In the genomic region with DNA sequence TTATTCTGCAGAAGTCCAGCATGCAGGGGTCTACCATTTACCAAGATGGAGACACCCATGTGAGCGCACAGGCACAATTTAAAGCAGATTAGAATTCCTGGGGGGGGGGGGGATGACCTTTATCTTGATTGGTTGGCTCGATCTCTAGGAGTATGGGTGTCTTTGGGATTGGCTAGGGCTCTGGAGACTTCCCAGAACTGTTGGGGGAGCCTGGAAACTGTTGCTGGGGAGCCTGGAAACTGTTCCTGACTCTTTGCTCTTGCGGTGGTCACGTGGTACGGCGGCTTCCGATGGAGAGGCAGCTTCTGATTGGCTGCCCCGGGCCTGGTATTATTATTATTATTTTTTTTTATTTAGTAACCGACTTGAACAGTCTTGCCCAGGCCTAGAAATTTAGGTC, we compare ENCODE assay signal across 25 mouse cellular contexts. TPM values are rescaled to one million over a fixed set of nuclear protein-coding genes. Genes with fewer than 3 reads are reported as not detected.
DNase-seq lines count a peak whose midpoint lies in the region; ATAC-seq and TF ChIP-seq lines count a peak whose summit lies in the region.
"Had no signal": no experiment of that assay in that cellular context is flagged by ENCODE, and none has a peak within 500 bp of the region (broad histone marks: within the 10 kb centered on the region; RNA-seq: fewer than 3 reads in every experiment).

No protein-coding gene starts in this region.

- no peak for TF ChIP-seq CTCF in kidney, adult 2 months (conservative IDR thresholded peaks at IDR 0.05; ENCODE audit: insufficient read depth, insufficient read length, low read depth, low read length)
- TF ChIP-seq CTCF in testis, adult 2 months (IDR thresholded peaks at IDR 0.05; ENCODE audit: control insufficient read depth, insufficient read depth, insufficient replicate concordance, low read depth, low read length) = no peak

- no peak overlapping the region for H3K4me2 ChIP-seq in kidney, embryonic 16.5 days (replicated peaks; ENCODE audit: low read depth, low read length)
- H3K4me2 ChIP-seq: heart, embryonic 15.5 days; intestine, embryonic 15.5 days; limb, embryonic 15.5 days; lung, embryonic 15.5 days; midbrain, embryonic 15.5 days; neural tube, embryonic 13.5 days had no signal

- H3K4me1 ChIP-seq in kidney, adult 2 months (ENCODE audit: control insufficient read depth, insufficient read depth, low read length) = no peaks in the 10 kb centered on the region
- peaks cover 3% of the 10 kb centered on the region; the same call in 1 of the 2 replicates for H3K4me1 ChIP-seq in kidney, embryonic 16.5 days (ENCODE audit: insufficient read depth, low read length)
- peaks cover 20% of the 10 kb centered on the region for H3K4me1 ChIP-seq in testis, adult 2 months (ENCODE audit: control insufficient read depth, insufficient read depth, low read length)
- H3K4me1 ChIP-seq: neural tube, embryonic 13.5 days had no signal

- H3K27ac ChIP-seq in kidney, adult 2 months (ENCODE audit: insufficient read depth, low read depth, low read length) = peak overlapping the region; percentile 56; the same call in 1 of the 2 replicates
- H3K27ac ChIP-seq in kidney, embryonic 16.5 days (ENCODE audit: low read length) = no peak overlapping the region
- peak overlapping the region; percentile 51 for H3K27ac ChIP-seq in testis, adult 2 months (ENCODE audit: control insufficient read depth, insufficient read depth, low read depth, low read length)
- H3K27ac ChIP-seq: forebrain, embryonic 10.5 days; heart, embryonic 15.5 days; intestine, embryonic 15.5 days; limb, embryonic 15.5 days; liver, embryonic 14.5 days; macrophage; midbrain, embryonic 15.5 days; neural tube, embryonic 13.5 days had no signal

- no peaks in the 10 kb centered on the region for H3K36me3 ChIP-seq in kidney, adult 2 months (ENCODE audit: control insufficient read depth, insufficient read depth, low read length)
- no peaks in the 10 kb centered on the region for H3K36me3 ChIP-seq in kidney, embryonic 16.5 days (ENCODE audit: insufficient read depth, low read length)
- H3K36me3 ChIP-seq in testis, adult 2 months (ENCODE audit: control insufficient read depth, insufficient read depth, low read length) = no peaks in the 10 kb centered on the region
- H3K36me3 ChIP-seq: forebrain, embryonic 10.5 days; heart, embryonic 15.5 days; intestine, embryonic 15.5 days; limb, embryonic 15.5 days; lung, embryonic 15.5 days; midbrain, embryonic 15.5 days; neural tube, embryonic 13.5 days had no signal

- H3K9me3 ChIP-seq in kidney, embryonic 16.5 days (ENCODE audit: low read length) = no peaks in the 10 kb centered on the region
- H3K9me3 ChIP-seq: forebrain, embryonic 10.5 days; heart, embryonic 15.5 days; intestine, embryonic 15.5 days; limb, embryonic 15.5 days; lung, embryonic 15.5 days; midbrain, embryonic 15.5 days; neural tube, embryonic 13.5 days had no signal

- H3K9ac ChIP-seq in kidney, embryonic 16.5 days (replicated peaks; ENCODE audit: low read length) = no peak overlapping the region
- H3K9ac ChIP-seq: heart, embryonic 15.5 days; intestine, embryonic 15.5 days; limb, embryonic 15.5 days; liver, embryonic 14.5 days; lung, embryonic 15.5 days; midbrain, embryonic 15.5 days; neural tube, embryonic 13.5 days had no signal

- H3K27me3 ChIP-seq in kidney, adult 2 months (replicated peaks; ENCODE audit: control insufficient read depth, insufficient read depth, low read length) = no peaks in the 10 kb centered on the region
- H3K27me3 ChIP-seq in kidney, embryonic 16.5 days (ENCODE audit: insufficient read depth, low read length) = peaks cover 3% of the 10 kb centered on the region; the same call in 1 of the 2 replicates
- no peaks in the 10 kb centered on the region for H3K27me3 ChIP-seq in testis, adult 2 months (ENCODE audit: control insufficient read depth, insufficient read depth, low read length)
- H3K27me3 ChIP-seq: intestine, embryonic 15.5 days; limb, embryonic 15.5 days; lung, embryonic 15.5 days had no signal

- no peak overlapping the region for H3K4me3 ChIP-seq in kidney, adult 2 months (ENCODE audit: insufficient read depth, low read depth, low read length)
- no peak overlapping the region for H3K4me3 ChIP-seq in kidney, embryonic 16.5 days (ENCODE audit: low read length)
- H3K4me3 ChIP-seq in testis, adult 2 months (ENCODE audit: control insufficient read depth, low read depth, low read length) = peak overlapping the region; percentile 74
- H3K4me3 ChIP-seq: forebrain, embryonic 10.5 days; heart, embryonic 15.5 days; intestine, embryonic 15.5 days; limb, embryonic 15.5 days; lung, embryonic 15.5 days; midbrain, embryonic 15.5 days; myocyte; neural tube, embryonic 13.5 days had no signal

- ATAC-seq in kidney, embryonic 16.5 days (ENCODE audit: low FRiP score, low TSS enrichment) = no peak
- ATAC-seq: activated CD4-positive, CD25-positive, alpha-beta regulatory T cell, adult 4 months; forebrain, embryonic 16.5 days; hindbrain, embryonic 16.5 days; intestine, embryonic 15.5 days; midbrain, embryonic 15.5 days had no signal

- no peak for TF ChIP-seq POLR2A in kidney, adult 2 months (IDR thresholded peaks at IDR 0.05; ENCODE audit: low read depth, low read length)
- TF ChIP-seq POLR2A in testis, adult 2 months (IDR thresholded peaks at IDR 0.05; ENCODE audit: control insufficient read depth, low read depth, low read length) = no peak

- 84% methylated on average over 9 of the region's 9 CpGs for WGBS in kidney, adult 2 months
- 92% methylated on average over 9 of the region's 9 CpGs for WGBS in kidney, embryonic 16.5 days

- no peak for DNase-seq in kidney, adult 2 months
- no peak for DNase-seq in testis, postnatal 10 days (ENCODE audit: low spot score)
- peak; percentile 89 for DNase-seq in WW6 (ENCODE audit: low read depth, low spot score)
- no peak for DNase-seq in frontal cortex, postnatal 10 days (ENCODE audit: low spot score in 2 of 2)
- no peak for DNase-seq in right cerebral cortex, adult 2 months (ENCODE audit: low spot score in 2 of 2)
- DNase-seq: adrenal gland, adult 8-10 months; cerebellum, adult 18-20 months; cerebellum, postnatal 14 days; gastrocnemius, postnatal 36 days; left cerebral cortex, postnatal 4 days had no signal

RNA-seq across cellular contexts. Expression of a gene that starts 4.1 kb away (rescaled TPM):
- polyA plus RNA-seq in kidney, adult 2 months (2012; rRNA removed) = 4.9 and 5.4 TPM in 2 replicates
- 17.2 and 18.4 TPM in 2 replicates for polyA plus RNA-seq in kidney, embryonic 16.5 days (2015; fragmentation: Nextera tagmentation; extraction: Ambion mirVana)
- polyA plus RNA-seq in testis, adult 2 months (2012; rRNA removed) = 4.6 and 5.6 TPM in 2 replicates

RNA-seq across cellular contexts. Expression of a gene that starts 46.5 kb away (rescaled TPM):
- polyA plus RNA-seq in kidney, adult 2 months (2012; rRNA removed) = 21.6 and 32.1 TPM in 2 replicates
- 44.4 and 45.1 TPM in 2 replicates for polyA plus RNA-seq in kidney, embryonic 16.5 days (2015; fragmentation: Nextera tagmentation; extraction: Ambion mirVana)
- 19.1 and 20.7 TPM in 2 replicates for polyA plus RNA-seq in testis, adult 2 months (2012; rRNA removed)

RNA-seq across cellular contexts. Expression of a gene that starts 46.9 kb away (rescaled TPM):
- 30.8 and 36.7 TPM in 2 replicates for polyA plus RNA-seq in kidney, adult 2 months (2012; rRNA removed)
- polyA plus RNA-seq in kidney, embryonic 16.5 days (2015; fragmentation: Nextera tagmentation; extraction: Ambion mirVana) = 383 and 405 TPM in 2 replicates
- polyA plus RNA-seq in testis, adult 2 months (2012; rRNA removed) = 46.1 and 51.5 TPM in 2 replicates

RNA-seq across cellular contexts. Expression of a gene that starts 58.6 kb away (rescaled TPM):
- polyA plus RNA-seq in kidney, adult 2 months (2012; rRNA removed) = 0.58 and 0.64 TPM in 2 replicates
- polyA plus RNA-seq in kidney, embryonic 16.5 days (2015; fragmentation: Nextera tagmentation; extraction: Ambion mirVana) = 5.7 and 5.8 TPM in 2 replicates
- polyA plus RNA-seq in testis, adult 2 months (2012; rRNA removed) = 1.0 and 1.3 TPM in 2 replicates
- polyA plus RNA-seq: activated CD4-positive, CD25-positive, alpha-beta regulatory T cell, adult 4 months; macrophage had no signal
